Mouse (Mus musculus) neutrophil, adult 5-6 weeks (primary cell): ENCODE measurements around the gene Map3k4. TPM values are rescaled to one million over a fixed set of nuclear protein-coding genes. Genes with fewer than 3 reads are reported as not detected.
"Not testable (repeated sequence)": the region's sequence is repeated elsewhere in the genome, so short reads cannot be mapped to it uniquely, and the experiment has no call there.

ENCODE experiments used
- ATAC-seq: fragments of 151-379, 151-347 bp; 2 replicates; pipeline ENCODE4 v1.8.0; 2017; ENCODE audit warnings: mild to moderate bottlenecking, moderate TSS enrichment; ENCODE audit not compliant: insufficient number of reproducible peaks, poor library complexity, low FRiP score, severe bottlenecking; ENCODE audit errors: extremely low read depth
- total RNA-seq: library from RNA; stranded (forward); fragments of 200-1000 nt; gene quantifications from 2 replicates; pipeline ENCODE4 v1.2.3, GENCODE M21; 2017

Gene Map3k4
- total RNA-seq, 1 experiment from 2014 or later, result 38.2 TPM

GRCm38 (mm10) chr17:12231087-12231486 is 87.5 kb downstream of the Map3k4 start:
- no peak for ATAC-seq

GRCm38 (mm10) chr17:12230167-12230566 is 88.4 kb downstream of the Map3k4 start:
- no peak for ATAC-seq

GRCm38 (mm10) chr17:12229756-12230155 is 88.8 kb downstream of the Map3k4 start:
- no peak for ATAC-seq

- ATAC-seq, result no peak
Measured at GRCm38 (mm10) chr17:12228471-12228870, 90.1 kb downstream of the Map3k4 start.

- no peak for ATAC-seq
Measured at GRCm38 (mm10) chr17:12228001-12228400, 90.6 kb downstream of the Map3k4 start.

- ATAC-seq, result no peak
Measured at GRCm38 (mm10) chr17:12226551-12226950, 92.0 kb downstream of the Map3k4 start.

- ATAC-seq, result no peak
Measured at GRCm38 (mm10) chr17:12225227-12225626, 93.4 kb downstream of the Map3k4 start.

GRCm38 (mm10) chr17:12224551-12224950 is 94.0 kb downstream of the Map3k4 start:
- not testable (repeated sequence) for ATAC-seq

GRCm38 (mm10) chr17:12224145-12224544 is 94.5 kb downstream of the Map3k4 start:
- ATAC-seq, result no peak

GRCm38 (mm10) chr17:12223682-12224081 is 94.9 kb downstream of the Map3k4 start:
- ATAC-seq, result no peak

GRCm38 (mm10) chr17:12221926-12222325 is 96.7 kb downstream of the Map3k4 start:
- ATAC-seq, result no peak

GRCm38 (mm10) chr17:12216224-12216623 is 102.4 kb downstream of the Map3k4 start:
- no peak for ATAC-seq

- no peak for ATAC-seq
Measured at GRCm38 (mm10) chr17:12213430-12213829, 105.2 kb downstream of the Map3k4 start.

- no peak for ATAC-seq
Measured at GRCm38 (mm10) chr17:12212341-12212740, 106.3 kb downstream of the Map3k4 start.

GRCm38 (mm10) chr17:12211890-12212289 is 106.7 kb downstream of the Map3k4 start:
- ATAC-seq, result no peak

GRCm38 (mm10) chr17:12210544-12211132 is 108.0 kb downstream of the Map3k4 start:
- ATAC-seq, result peak; percentile 77

- no peak for ATAC-seq
Measured at GRCm38 (mm10) chr17:12209481-12209880, 109.1 kb downstream of the Map3k4 start.

GRCm38 (mm10) chr17:12207022-12207548 is 111.5 kb downstream of the Map3k4 start:
- ATAC-seq, result no peak

- ATAC-seq, result no peak
Measured at GRCm38 (mm10) chr17:12206248-12206647, 112.3 kb downstream of the Map3k4 start.

GRCm38 (mm10) chr17:12205694-12206075 is 112.9 kb downstream of the Map3k4 start:
- no peak for ATAC-seq
